Mouse (Mus musculus) lung, postnatal 0 days (tissue): ENCODE data around the gene Lhfpl4. TPM values are rescaled to one million over a fixed set of nuclear protein-coding genes. Genes with fewer than 3 reads are reported as not detected.
A peak's percentile ranks its signal among the peaks of the same experiment; 100 is the strongest.

Source experiments
- ATAC-seq: fragments of 200-750 bp; cut with Nextera tagmentation; 2 replicates; pipeline ENCODE4 v1.8.0; 2017; ENCODE audit warnings: moderate library complexity
- DNase-seq: peaks from one replicate; pipeline ENCODE4 v3.0.0-alpha.2; 2016; ENCODE audit warnings: low spot score
- H3K27ac ChIP-seq: fragments of 300-500 bp; sonication (generic); 2 replicates; pipeline ENCODE4 v1.5.1; 2014; ENCODE audit warnings: antibody characterized with exemption, mild to moderate bottlenecking, low read length, mixed read lengths
- H3K27me3 ChIP-seq: fragments of 300-500 bp; sonication (generic); replicated peaks from 2 replicates; pipeline ENCODE4 v1.6.1; 2014; ENCODE audit warnings: low read length, mixed read lengths; ENCODE audit not compliant: insufficient read depth
- H3K36me3 ChIP-seq: fragments of 300-500 bp; sonication (generic); 2 replicates; pipeline ENCODE4 v1.6.1; 2014; ENCODE audit warnings: low read length, mixed read lengths; ENCODE audit not compliant: insufficient read depth
- H3K4me1 ChIP-seq: fragments of 300-500 bp; sonication (generic); 2 replicates; pipeline ENCODE4 v1.6.1; 2014; ENCODE audit warnings: antibody characterized with exemption, low read depth, low read length, mixed read lengths; ENCODE audit not compliant: insufficient read depth
- H3K4me2 ChIP-seq: fragments of 300-500 bp; sonication (generic); replicated peaks from 2 replicates; pipeline ENCODE4 v1.6.1; 2014; ENCODE audit warnings: low read depth, mild to moderate bottlenecking, low read length, moderate library complexity, mixed read lengths
- H3K4me3 ChIP-seq: fragments of 300-500 bp; sonication (generic); 2 replicates; pipeline ENCODE4 v1.5.1; 2014; ENCODE audit warnings: low read depth, low read length
- H3K9ac ChIP-seq: fragments of 300-500 bp; sonication (generic); replicated peaks from 2 replicates; pipeline ENCODE4 v1.6.1; 2014; ENCODE audit warnings: low read depth, mild to moderate bottlenecking
- H3K9me3 ChIP-seq: fragments of 300-500 bp; sonication (generic); 2 replicates; pipeline ENCODE4 v1.6.1; 2016; ENCODE audit warnings: low read length, mixed read lengths
- CTCF ChIP-seq: IDR thresholded peaks from 2 replicates; pipeline ENCODE4 v1.5.1; 2016; ENCODE audit warnings: antibody characterized with exemption, mild to moderate bottlenecking
- EP300 ChIP-seq: IDR thresholded peaks from 2 replicates; pipeline ENCODE4 v1.6.1; 2016; ENCODE audit warnings: antibody characterized with exemption, mild to moderate bottlenecking, control low read depth
- WGBS: fragments of 180-500 bp; shearing (Covaris S2); extraction: QIAGEN DNeasy Blood & Tissue Kit; methylation state at CpG from one replicate; pipeline ENCODE4 v1.1.7; 2014; 5-methylcytosine and 5-hydroxymethylcytosine counted together
- polyA plus RNA-seq: library from polyadenylated mRNA; unstranded; fragments of >200 nt; fragmentation: Nextera tagmentation; extraction: Ambion mirVana; gene quantifications from 2 replicates; pipeline ENCODE4 v1.2.1, GENCODE M21; 2015

The Lhfpl4 gene
- polyA plus RNA-seq, 1 experiment from 2014 or later = 0.25 TPM

DNA sequence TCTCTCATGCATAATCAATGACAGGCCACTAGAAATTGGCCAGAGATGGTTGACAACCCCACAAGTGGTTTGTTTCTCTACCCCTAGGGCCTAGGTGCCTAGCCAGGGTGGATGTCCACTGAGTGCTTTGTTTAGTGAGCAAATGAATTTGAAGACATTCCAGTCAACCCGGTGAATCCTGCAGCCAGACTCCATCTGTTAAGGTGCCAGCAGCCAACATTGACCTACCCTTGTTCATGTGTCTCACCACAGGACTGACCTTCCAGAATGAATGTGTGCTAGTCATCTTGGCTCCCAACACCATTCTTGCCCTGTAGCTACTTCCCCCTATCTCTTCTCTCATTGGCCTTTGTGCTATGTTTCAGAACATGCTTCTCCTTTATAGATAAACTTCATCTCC, 33.2 kb downstream of the Lhfpl4 start:
- TF ChIP-seq CTCF = no peak
- no peak for TF ChIP-seq EP300
- no peak for ATAC-seq
- H3K27me3 ChIP-seq = no peaks in the 10 kb centered on the region
- no peak overlapping the region for H3K27ac ChIP-seq
- DNase-seq = no peak
- no peak overlapping the region for H3K9ac ChIP-seq
- WGBS = 82% methylated on average over 1 of the region's 1 CpGs
- no peak overlapping the region for H3K4me2 ChIP-seq
- H3K9me3 ChIP-seq = no peaks in the 10 kb centered on the region
- H3K4me3 ChIP-seq = no peak overlapping the region
- no peaks in the 10 kb centered on the region for H3K4me1 ChIP-seq
- no peaks in the 10 kb centered on the region; the same call in 1 of the 2 replicates for H3K36me3 ChIP-seq

DNA sequence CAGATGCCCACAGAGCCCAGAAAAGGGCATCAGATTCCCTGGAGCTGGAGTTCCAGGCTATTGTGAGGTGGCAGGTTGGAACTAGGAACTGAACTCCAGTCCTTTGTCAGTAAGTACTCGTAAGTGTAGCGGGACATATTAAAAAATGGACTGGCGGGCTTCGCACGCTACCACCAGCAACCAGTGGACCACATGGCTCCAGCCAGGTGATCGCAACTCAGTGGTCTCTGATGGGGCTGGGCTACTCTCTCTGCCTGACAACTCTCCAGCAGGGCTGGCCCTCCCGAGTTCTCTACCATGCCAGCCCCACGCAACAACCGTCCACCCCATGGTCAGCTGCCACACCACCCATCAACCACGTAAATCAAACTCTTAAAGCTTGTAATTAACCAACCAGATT, 35.1 kb downstream of the Lhfpl4 start:
- TF ChIP-seq EP300 = no peak
- no peak for TF ChIP-seq CTCF
- ATAC-seq = no peak
- peaks cover 7% of the 10 kb centered on the region; the same call in 1 of the 2 replicates for H3K36me3 ChIP-seq
- H3K4me1 ChIP-seq = no peaks in the 10 kb centered on the region
- DNase-seq = no peak
- H3K4me2 ChIP-seq = no peak overlapping the region
- H3K4me3 ChIP-seq = no peak overlapping the region
- H3K27me3 ChIP-seq = no peaks in the 10 kb centered on the region
- 94% methylated on average over 10 of the region's 10 CpGs for WGBS
- no peak overlapping the region for H3K9ac ChIP-seq
- H3K9me3 ChIP-seq = no peaks in the 10 kb centered on the region
- H3K27ac ChIP-seq = no peak overlapping the region

DNA sequence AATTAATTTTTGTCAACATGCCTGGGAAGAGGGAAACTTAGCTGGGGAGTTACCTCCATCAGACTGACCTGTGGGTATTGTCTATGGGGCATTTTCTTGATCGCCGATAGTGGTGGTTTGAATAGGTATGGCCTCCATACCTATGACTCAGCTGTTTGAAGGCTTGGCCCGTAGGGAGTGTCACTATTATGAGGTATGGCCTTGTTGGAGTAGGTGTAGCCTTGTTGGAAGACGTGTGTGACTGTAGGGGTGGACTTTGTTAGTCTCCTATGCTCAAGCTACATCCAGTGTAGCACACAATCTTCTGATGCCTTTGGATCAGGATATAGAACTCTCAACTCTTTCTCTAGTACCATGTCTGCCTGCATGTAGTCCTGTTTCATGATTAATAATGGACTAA, 39.1 kb downstream of the Lhfpl4 start:
- no peaks in the 10 kb centered on the region for H3K9me3 ChIP-seq
- H3K4me1 ChIP-seq = no peaks in the 10 kb centered on the region
- no peak overlapping the region for H3K4me3 ChIP-seq
- no peaks in the 10 kb centered on the region for H3K27me3 ChIP-seq
- no peak overlapping the region for H3K9ac ChIP-seq
- DNase-seq (no peak), ATAC-seq (no peak)
- H3K27ac ChIP-seq = no peak overlapping the region
- no peak for TF ChIP-seq EP300
- TF ChIP-seq CTCF = no peak
- peaks cover 20% of the 10 kb centered on the region; the same call in 1 of the 2 replicates for H3K36me3 ChIP-seq
- WGBS = 89% methylated on average over 4 of the region's 4 CpGs
- no peak overlapping the region for H3K4me2 ChIP-seq

DNA sequence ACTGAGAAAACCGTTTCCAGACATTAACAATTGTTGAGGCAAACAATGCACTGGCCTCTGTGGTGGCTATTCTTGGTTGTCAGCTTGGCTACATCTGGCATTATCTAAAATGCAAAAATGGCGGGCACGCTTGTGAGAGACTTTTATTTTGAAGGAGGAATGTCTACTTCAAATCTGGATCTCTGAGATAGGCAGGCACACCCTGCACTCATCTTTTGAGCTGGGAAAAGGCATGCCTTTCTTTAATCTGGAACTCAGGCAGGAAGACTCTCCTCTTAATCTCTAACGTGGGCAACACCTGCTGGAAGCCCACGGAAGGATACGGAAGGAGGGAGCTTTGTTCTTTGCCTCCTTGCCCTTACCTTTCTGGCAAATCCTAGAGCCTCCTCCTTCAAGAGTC, 40.3 kb downstream of the Lhfpl4 start:
- 78% methylated on average over 6 of the region's 6 CpGs for WGBS
- Histone ChIP-seq H3K4me3 (no peak overlapping the region), H3K9ac (no peak overlapping the region), H3K27me3 (no peaks in the 10 kb centered on the region), H3K27ac (no peak overlapping the region), H3K4me2 (no peak overlapping the region), H3K9me3 (no peaks in the 10 kb centered on the region), H3K4me1 (no peaks in the 10 kb centered on the region), H3K36me3 (peaks cover 25% of the 10 kb centered on the region; the same call in 1 of the 2 replicates)
- ATAC-seq = no peak
- no peak for DNase-seq
- TF ChIP-seq EP300 (no peak), CTCF (no peak)

DNA sequence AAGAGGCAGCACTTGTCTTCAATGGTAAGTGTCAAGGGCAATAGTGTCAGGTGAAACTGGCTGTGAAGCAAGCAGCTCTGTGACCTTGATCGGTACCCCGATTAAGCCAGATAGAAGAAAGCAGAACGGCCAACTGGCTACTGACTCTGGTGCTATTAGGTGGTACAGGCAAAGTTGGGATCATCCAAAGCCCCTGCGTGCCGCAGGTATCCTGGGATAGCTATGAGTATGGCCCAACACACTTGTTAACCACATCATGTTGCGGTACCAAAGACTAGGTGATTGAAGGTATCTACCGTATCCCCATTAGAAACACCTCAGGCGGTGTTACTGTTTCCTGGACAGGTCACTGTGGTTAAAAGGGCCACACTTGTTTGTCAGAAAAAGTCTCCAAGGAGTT, 41.1 kb downstream of the Lhfpl4 start:
- 97% methylated on average over 8 of the region's 8 CpGs for WGBS

DNA sequence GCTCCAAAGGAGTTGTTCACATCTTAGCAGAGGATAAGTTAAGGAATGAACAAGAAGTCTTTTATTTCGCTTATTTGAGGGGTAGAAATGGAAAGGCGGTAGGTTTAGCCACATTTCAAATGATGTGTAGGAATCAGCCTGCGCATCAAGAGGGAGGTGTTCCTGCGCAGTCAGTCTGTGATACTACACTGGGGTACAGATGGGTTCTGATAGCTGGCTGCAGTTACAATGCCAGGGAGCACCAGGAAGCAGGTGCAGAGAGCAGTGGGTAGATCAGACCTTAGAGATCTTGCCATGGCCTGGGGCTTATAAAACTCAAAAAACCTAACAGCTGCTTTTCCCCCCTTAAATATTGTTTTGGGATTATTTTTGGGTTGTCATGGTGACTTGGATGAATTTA, 49.9 kb downstream of the Lhfpl4 start:
- WGBS = 97% methylated on average over 4 of the region's 4 CpGs
- DNase-seq (no peak), ATAC-seq (no peak)
- H3K4me3 ChIP-seq = no peak overlapping the region
- no peak overlapping the region for H3K4me2 ChIP-seq
- no peak overlapping the region for H3K27ac ChIP-seq
- H3K27me3 ChIP-seq = no peaks in the 10 kb centered on the region
- TF ChIP-seq CTCF (no peak), EP300 (no peak)
- no peaks in the 10 kb centered on the region for H3K9me3 ChIP-seq
- H3K36me3 ChIP-seq = peaks cover 71% of the 10 kb centered on the region; the same call in 1 of the 2 replicates
- no peaks in the 10 kb centered on the region for H3K4me1 ChIP-seq
- no peak overlapping the region for H3K9ac ChIP-seq

More for the DNA sequence above, 41.1 kb downstream of the Lhfpl4 start:
- ATAC-seq (no peak), DNase-seq (no peak)
- Histone ChIP-seq H3K9ac (no peak overlapping the region), H3K9me3 (no peaks in the 10 kb centered on the region), H3K36me3 (peaks cover 32% of the 10 kb centered on the region; the same call in 1 of the 2 replicates), H3K27ac (no peak overlapping the region), H3K4me2 (no peak overlapping the region), H3K4me3 (no peak overlapping the region), H3K27me3 (no peaks in the 10 kb centered on the region), H3K4me1 (no peaks in the 10 kb centered on the region)
- TF ChIP-seq EP300 (no peak), CTCF (no peak)

DNA sequence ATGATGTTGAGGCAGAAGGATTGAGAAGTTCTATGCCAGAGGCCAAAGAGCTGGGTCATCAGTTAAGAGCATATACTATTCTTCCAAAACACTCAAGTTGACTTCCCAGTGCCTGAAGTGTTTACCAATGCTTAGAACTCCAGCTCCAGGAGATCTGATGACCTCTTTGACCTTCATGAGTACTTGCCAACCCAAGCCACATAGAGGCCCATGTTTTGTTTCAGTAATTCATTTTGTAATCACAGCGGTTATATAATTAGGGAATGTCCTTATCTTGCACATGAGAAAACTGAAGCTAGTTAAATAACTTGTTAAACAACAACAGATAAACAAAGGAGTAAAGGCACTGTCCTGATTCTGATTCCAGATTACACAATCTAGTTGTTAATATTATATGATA, 50.4 kb downstream of the Lhfpl4 start:
- Histone ChIP-seq H3K4me2 (no peak overlapping the region), H3K9me3 (no peaks in the 10 kb centered on the region), H3K4me3 (no peak overlapping the region), H3K9ac (no peak overlapping the region), H3K36me3 (peaks cover 67% of the 10 kb centered on the region; the same call in 1 of the 2 replicates), H3K27me3 (no peaks in the 10 kb centered on the region), H3K27ac (no peak overlapping the region), H3K4me1 (no peaks in the 10 kb centered on the region)
- DNase-seq (peak; percentile 8), ATAC-seq (no peak)
- TF ChIP-seq EP300 (no peak), CTCF (no peak)
- 73% methylated on average over 1 of the region's 1 CpGs for WGBS
